Mouse (Mus musculus): Measurements from ENCODE around the gene 1700019A02Rik. TPM values are rescaled to one million over a fixed set of nuclear protein-coding genes. Genes with fewer than 3 reads are reported as not detected.

The 1700019A02Rik gene
- total RNA-seq (2015; ENCODE audit: low replicate concordance) (not detected in 2 replicates), total RNA-seq (2017; ENCODE audit: low replicate concordance) (not detected in 2 replicates)

- ATAC-seq (replicated peaks; ENCODE audit: low FRiP score, poor library complexity, severe bottlenecking), result no peak
Observed at GRCm38 (mm10) chr1:53187536-53187935, at the start of gene 1700019A02Rik. Gene 1700019A02Rik (minus strand): TSS chr1:53187636.

GRCm38 (mm10) chr1:53226063-53226462, 38.6 kb upstream of the 1700019A02Rik start:
- ATAC-seq (replicated peaks; ENCODE audit: low FRiP score, poor library complexity, severe bottlenecking), result no peak

GRCm38 (mm10) chr1:53225616-53226015, 38.2 kb upstream of the 1700019A02Rik start:
- no peak for ATAC-seq (replicated peaks; ENCODE audit: low FRiP score, poor library complexity, severe bottlenecking)

GRCm38 (mm10) chr1:53224775-53225174, 37.3 kb upstream of the 1700019A02Rik start:
- no peak for ATAC-seq (replicated peaks; ENCODE audit: low FRiP score, poor library complexity, severe bottlenecking)

DNA sequence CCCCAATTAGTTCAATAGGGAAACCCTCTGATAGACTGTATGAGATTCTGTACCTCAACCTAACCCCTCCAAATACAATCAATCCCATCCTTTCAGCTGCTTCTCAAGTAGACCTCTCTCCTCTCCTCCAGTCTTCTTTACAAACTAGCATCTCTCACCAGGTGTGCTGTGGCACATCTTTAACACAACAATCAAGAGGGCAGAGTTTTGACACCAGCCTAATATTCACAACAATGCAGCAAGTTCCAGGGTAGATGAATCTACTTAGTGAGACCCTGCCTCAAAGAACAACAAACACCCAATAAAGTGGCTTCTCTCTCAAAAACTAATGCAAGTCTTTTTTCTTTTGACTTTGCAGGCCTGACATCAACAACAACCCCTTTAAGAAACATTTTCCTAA, 22.7 kb upstream of the 1700019A02Rik start:
- ATAC-seq (replicated peaks; ENCODE audit: low FRiP score, poor library complexity, severe bottlenecking), result no peak

- ATAC-seq (replicated peaks; ENCODE audit: low FRiP score, poor library complexity, severe bottlenecking), result no peak
Observed at GRCm38 (mm10) chr1:53203902-53204301, 16.5 kb upstream of the 1700019A02Rik start.

DNA sequence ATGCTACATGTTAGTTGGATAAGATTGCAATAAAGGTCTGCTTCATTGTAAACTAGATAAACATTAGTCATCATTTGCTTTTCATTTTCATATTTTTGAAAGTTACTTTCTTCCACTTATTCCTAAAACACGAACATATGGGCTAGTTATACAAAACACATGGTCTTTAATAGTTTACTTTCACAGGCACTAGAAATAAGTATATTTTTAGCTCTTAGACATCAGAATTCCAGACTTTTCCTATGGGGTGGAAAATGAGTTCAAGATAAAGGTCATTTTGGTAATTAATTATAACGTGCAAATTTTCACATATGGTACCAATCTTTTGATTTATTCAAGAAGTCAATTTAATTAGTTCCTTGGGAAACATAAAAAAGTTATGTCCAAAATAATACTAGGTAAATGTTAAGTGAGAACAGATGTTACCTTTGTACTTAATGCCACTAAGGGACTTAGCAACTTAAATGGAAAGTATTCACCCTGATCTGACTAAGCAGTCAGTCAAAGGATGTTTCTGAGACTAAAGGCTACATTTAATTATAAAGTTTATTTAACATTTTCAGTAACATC, 14.3 kb upstream of the 1700019A02Rik start:
- no peak for ATAC-seq (replicated peaks; ENCODE audit: low FRiP score, poor library complexity, severe bottlenecking)

- ATAC-seq (replicated peaks; ENCODE audit: low FRiP score, poor library complexity, severe bottlenecking), result no peak
Observed at GRCm38 (mm10) chr1:53194536-53194935, 7.1 kb upstream of the 1700019A02Rik start.

- ATAC-seq (replicated peaks; ENCODE audit: low FRiP score, poor library complexity, severe bottlenecking), result no peak
Observed at GRCm38 (mm10) chr1:53191234-53191633, 3.8 kb upstream of the 1700019A02Rik start.

GRCm38 (mm10) chr1:53189620-53190019, 2.2 kb upstream of the 1700019A02Rik start:
- ATAC-seq (replicated peaks; ENCODE audit: low FRiP score, poor library complexity, severe bottlenecking), result no peak

- no peak for ATAC-seq (replicated peaks; ENCODE audit: low FRiP score, poor library complexity, severe bottlenecking)
Observed at GRCm38 (mm10) chr1:53186301-53186700, 1.1 kb downstream of the 1700019A02Rik start.

DNA sequence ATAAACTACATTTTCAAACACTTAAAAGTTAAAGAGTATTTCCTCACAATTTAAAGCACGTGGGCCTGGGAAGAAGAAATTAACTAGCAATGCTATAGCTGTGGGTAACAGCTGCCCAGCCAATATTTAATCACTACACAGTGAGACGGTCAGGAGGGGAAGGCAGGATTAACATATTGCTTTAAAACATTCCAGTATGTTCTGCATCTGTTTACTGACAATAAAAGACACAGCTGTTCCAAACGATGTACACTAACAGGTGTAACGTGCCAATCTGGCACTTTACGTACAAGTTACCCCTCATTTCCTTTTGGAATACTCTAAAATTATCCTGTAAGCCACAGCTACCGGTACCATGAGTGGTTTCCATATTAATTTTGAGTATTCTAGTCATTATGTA, 29.7 kb downstream of the 1700019A02Rik start:
- ATAC-seq (replicated peaks; ENCODE audit: low FRiP score, poor library complexity, severe bottlenecking), result no peak

DNA sequence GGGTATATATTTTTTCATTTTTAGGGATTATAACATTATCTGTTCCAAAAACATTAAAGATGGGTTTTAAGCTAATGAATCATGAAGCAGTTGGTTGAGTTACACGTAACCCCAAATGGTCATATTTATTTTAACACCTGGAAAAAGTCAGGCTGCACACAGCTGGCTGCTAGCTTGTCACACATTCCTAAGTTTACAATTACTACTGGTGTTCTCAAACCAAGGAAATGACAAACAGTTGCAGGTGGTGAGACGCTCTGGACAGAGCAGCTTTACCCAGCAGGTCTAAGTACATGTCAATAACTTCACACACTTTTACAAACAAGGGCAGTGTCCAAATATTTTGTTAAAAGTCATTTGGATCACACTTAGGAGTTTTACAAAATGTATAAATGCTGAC, 64.4 kb downstream of the 1700019A02Rik start:
- no peak for ATAC-seq (replicated peaks; ENCODE audit: low FRiP score, poor library complexity, severe bottlenecking)

- ATAC-seq (replicated peaks; ENCODE audit: low FRiP score, poor library complexity, severe bottlenecking), result no peak
Observed at GRCm38 (mm10) chr1:53110561-53110960, 76.9 kb downstream of the 1700019A02Rik start.

Other genes with a start within 250 kb of the 1700019A02Rik start
- not detected in 2 replicates for gene 1700019D03Rik, start 167.5 kb downstream of the 1700019A02Rik start, total RNA-seq (2015; ENCODE audit: low replicate concordance)
- gene 1700019D03Rik, start 167.5 kb downstream of the 1700019A02Rik start, total RNA-seq (2017; ENCODE audit: low replicate concordance), result not detected in 2 replicates
- not detected in 2 replicates for gene Mstn, start 126.0 kb downstream of the 1700019A02Rik start, total RNA-seq (2015; ENCODE audit: low replicate concordance)
- gene Mstn, start 126.0 kb downstream of the 1700019A02Rik start, total RNA-seq (2017; ENCODE audit: low replicate concordance), result not detected in 2 replicates
- 13.4 and 18.7 TPM in 2 replicates for gene Pms1, start 109.4 kb upstream of the 1700019A02Rik start, total RNA-seq (2015; ENCODE audit: low replicate concordance)
- gene Pms1, start 109.4 kb upstream of the 1700019A02Rik start, total RNA-seq (2017; ENCODE audit: low replicate concordance), result 10.2 and 16.7 TPM in 2 replicates
- 17.3 and 31.0 TPM in 2 replicates for gene Ormdl1, start 109.5 kb upstream of the 1700019A02Rik start, total RNA-seq (2015; ENCODE audit: low replicate concordance)
- 23.9 and 27.2 TPM in 2 replicates for gene Ormdl1, start 109.5 kb upstream of the 1700019A02Rik start, total RNA-seq (2017; ENCODE audit: low replicate concordance)
- not detected in 2 replicates for gene Gm28778, start 109.5 kb upstream of the 1700019A02Rik start, total RNA-seq (2015; ENCODE audit: low replicate concordance)
- not detected in 2 replicates for gene Gm28778, start 109.5 kb upstream of the 1700019A02Rik start, total RNA-seq (2017; ENCODE audit: low replicate concordance)
- 10.1 and 49.9 TPM in 2 replicates for gene Osgepl1, start 126.0 kb upstream of the 1700019A02Rik start, total RNA-seq (2015; ENCODE audit: low replicate concordance)
- gene Osgepl1, start 126.0 kb upstream of the 1700019A02Rik start, total RNA-seq (2017; ENCODE audit: low replicate concordance), result 20.1 and 26.4 TPM in 2 replicates
- not detected in 2 replicates for gene Asdurf, start 165.0 kb upstream of the 1700019A02Rik start, total RNA-seq (2015; ENCODE audit: low replicate concordance)
- 6.0 and 55.6 TPM in 2 replicates for gene Asdurf, start 165.0 kb upstream of the 1700019A02Rik start, total RNA-seq (2017; ENCODE audit: low replicate concordance)
- gene Gm28551, start 165.0 kb upstream of the 1700019A02Rik start, total RNA-seq (2015; ENCODE audit: low replicate concordance), result not detected in 2 replicates
- not detected in 2 replicates for gene Gm28551, start 165.0 kb upstream of the 1700019A02Rik start, total RNA-seq (2017; ENCODE audit: low replicate concordance)
- gene Asnsd1, start 165.1 kb upstream of the 1700019A02Rik start, total RNA-seq (2015; ENCODE audit: low replicate concordance), result 62.3 and 96.8 TPM in 2 replicates
- 32.8 and 44.5 TPM in 2 replicates for gene Asnsd1, start 165.1 kb upstream of the 1700019A02Rik start, total RNA-seq (2017; ENCODE audit: low replicate concordance)

Measured in erythroid progenitor cell, adult 5-6 weeks (primary cell).